Mouse (Mus musculus) effector memory CD4-positive, alpha-beta T cell, adult 7 months (primary cell): Measurements from ENCODE around the gene Chkb. TPM values are rescaled to one million over a fixed set of nuclear protein-coding genes. Genes with fewer than 3 reads are reported as not detected.

Experiments used
- polyA plus RNA-seq: library from polyadenylated mRNA; unstranded; fragments of 100-300 nt; shearing (Covaris generic); gene quantifications from one replicate; pipeline ENCODE4 v1.2.1, GENCODE M21; 2017

The Chkb gene
- polyA plus RNA-seq, result 102 TPM

DNA sequence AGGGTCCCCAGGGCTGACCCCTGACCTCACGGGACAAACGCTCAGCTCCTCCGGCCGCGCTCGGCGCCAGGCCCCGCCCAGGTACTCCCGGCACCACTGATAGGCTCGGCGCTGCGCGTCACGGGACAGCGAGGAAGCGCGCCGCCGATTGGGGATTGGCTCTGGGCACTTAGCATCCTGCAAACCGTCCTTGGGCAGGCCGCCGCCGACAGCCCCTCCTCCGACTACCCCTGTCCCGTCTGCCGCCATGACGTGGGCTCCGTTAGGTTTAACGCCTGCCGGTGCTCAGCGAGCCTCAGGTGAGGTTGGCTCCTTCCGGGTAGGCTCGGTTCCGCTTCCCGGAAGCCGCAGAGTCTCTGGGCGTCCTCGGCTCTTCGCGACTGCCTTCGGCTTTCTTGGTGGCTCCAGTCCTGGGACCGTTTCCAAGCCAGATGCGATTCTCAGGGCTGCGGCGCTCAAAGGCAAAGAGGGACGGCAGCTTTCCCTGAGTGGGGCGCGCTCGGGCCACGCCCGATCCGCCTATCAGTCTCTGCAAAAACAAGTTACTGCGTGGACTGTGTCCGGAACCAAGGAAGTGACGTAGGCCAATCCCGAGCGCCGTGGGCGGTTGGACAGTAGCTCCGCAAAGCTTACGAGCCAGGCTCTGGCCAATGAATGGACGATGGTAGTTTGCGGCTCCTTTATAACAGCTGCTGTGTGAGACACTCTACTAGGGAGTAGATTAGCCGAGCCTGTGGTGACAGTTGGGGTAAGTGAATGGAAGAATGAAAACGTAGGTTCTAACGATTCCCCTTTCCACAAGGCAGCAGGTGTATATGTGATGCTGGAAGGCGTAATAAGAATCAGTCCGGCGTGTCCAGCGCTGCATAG, at the start of gene Chkb, which contains the start of the genes C730034F03Rik and Gm44502:
Gene Chkb (minus strand): TSS at position 557 of the 870 bp plus-strand sequence.
Gene C730034F03Rik (plus strand): TSS at position 238 of the 870 bp plus-strand sequence.
Gene Gm44502 (minus strand): TSS at position 345 of the 870 bp plus-strand sequence.

DNA sequence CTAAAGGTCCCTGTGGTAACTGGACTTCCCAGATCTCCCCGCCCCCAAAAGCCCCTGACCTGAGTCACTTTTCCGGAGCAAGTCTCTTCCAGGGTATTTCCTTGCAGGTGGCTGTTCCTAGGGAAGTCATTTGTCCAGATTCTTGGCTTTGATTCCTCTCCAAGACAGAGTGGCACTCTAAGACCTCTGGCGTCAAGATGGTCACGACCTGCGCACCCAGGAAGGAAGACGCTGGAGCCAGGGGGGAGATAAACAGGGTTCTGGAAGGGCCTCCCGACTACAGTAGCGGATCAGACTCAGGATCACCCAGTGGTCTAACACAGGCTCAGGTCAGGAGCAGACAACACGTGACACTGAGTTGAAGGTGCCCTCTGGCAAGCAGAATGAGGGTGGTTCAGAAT, 47.4 kb upstream of the Chkb start, which contains the start of gene Arsa:
Gene Arsa (minus strand): TSS at position 335 of the 401 bp plus-strand sequence.

DNA sequence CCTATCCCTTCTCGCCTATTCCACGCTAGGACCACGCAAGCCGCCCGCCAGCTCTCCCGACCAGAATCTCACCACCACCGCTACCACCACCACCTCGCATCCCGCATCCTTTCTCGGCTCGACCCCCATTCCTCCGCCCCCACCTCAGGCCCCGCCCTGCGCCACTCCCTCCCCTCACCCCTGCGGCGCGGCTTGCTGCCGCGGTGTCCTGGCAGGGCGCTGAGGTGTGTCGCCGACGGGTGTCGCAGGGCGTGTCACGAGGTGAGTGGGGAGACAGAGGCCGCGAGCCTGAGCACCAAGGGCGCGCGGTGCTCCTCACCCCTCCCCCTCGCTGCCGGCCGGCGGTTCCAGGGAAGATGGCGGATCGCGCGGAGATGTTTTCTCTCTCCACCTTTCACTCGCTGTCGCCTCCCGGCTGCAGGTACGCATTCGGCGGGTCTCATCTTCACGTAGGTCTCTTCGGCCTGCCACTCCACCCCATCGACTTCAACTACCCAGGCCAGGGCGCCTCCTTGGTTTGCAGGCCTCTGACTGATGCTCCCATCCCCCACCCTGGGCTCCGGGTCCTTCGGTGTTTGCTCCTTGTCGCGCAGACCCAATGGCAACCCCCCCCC, 24.3 kb upstream of the Chkb start, which contains the start of gene Mapk8ip2:
Gene Mapk8ip2 (plus strand): TSS at position 49 of the 614 bp plus-strand sequence.

DNA sequence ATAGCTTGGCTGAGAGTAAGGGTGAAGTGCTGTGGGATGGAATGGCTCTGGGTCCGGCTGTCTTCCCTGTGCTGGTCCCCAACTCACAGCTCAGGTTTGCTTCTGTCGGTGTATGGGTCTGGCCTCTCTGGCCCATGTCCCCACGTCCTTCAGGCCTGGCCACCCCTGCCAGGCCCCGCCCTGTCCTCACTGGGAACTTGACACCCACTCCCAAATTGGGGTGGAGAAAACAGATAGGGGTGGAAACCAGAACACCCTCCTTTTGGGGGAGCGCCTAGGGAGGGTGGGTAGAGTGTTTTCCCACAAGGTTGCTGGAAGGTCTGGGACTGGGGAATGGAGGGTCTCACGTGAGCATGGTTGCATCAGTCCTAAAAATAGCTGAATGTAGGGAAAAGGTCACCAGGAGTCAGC, 4.0 kb downstream of the Chkb start, which contains the start of gene Cpt1b:
Gene Cpt1b (minus strand): TSS at position 153 of the 411 bp plus-strand sequence.

DNA sequence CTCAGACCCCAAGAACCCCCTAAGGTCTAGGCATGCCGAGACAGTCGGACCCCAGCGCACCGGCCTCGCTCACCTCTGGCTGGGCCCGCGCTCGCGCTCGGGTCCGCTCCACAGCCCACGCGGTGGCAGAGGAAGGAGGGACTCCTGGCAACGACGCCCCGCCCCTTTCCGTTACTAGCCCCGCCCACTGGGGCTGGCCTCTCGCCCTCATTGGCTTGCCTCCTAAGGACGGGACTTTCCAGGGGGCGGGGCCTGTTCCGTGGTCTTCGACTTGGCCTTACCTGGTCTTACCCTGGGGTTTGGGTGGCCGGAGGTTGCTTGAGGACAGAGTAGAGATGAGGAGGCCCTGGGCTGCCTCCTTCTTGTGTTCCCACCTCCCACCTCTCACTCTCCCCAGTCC, 19.6 kb downstream of the Chkb start, which contains the start of gene Syce3:
Gene Syce3 (minus strand): TSS at position 386 of the 400 bp plus-strand sequence.

DNA sequence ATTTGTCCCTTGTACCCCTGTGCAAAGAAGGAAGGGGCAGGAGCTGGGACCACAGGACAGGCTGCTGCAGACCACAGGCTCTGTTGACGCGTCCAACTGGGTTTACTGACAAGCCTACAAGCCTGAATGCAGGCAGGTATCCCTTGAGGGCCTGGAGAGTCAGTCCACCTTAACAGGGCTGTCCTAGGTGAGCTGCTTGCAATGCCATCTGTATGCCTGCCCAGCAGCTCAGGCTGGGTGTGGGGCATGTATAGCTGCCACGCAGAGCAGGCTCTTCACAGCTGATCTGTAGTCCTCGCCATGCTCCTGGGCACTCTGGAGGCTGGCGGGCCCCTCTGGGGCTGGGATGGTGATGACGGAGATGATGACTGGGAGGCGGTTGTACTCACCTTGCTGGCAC, 45.1 kb downstream of the Chkb start, which contains the start of gene Klhdc7b:
Gene Klhdc7b (plus strand): TSS at position 301 of the 400 bp plus-strand sequence.

DNA sequence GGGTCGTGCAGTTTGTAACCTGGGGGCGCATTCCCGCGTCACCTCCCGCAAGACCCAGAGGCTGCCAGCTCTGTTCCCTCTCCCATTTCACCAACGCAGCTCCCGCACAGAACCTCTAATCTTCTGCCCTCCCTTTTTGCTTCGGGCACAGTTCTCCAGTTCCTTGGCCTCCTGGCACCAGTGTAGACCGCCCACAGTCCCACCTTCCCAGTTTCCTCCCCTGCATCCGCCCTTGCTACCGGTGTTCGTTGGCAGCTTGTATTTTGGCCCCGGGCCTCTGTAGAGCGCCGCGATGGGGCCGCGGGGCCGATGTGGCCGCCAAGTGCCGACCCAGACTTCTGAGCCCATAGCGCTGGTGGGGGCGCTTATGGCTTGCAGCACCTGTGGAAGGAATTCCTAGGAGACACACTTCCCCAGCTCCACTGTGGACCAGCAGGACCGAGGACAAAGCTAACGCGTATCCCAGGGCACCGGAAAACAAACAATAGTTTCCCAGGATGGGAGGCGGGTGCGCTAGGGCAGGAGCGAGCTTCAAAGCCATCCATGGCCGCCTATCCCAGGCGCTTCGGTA, 50.8 kb downstream of the Chkb start, which contains the start of gene Odf3b:
Gene Odf3b (minus strand): TSS at position 452 of the 571 bp plus-strand sequence.

DNA sequence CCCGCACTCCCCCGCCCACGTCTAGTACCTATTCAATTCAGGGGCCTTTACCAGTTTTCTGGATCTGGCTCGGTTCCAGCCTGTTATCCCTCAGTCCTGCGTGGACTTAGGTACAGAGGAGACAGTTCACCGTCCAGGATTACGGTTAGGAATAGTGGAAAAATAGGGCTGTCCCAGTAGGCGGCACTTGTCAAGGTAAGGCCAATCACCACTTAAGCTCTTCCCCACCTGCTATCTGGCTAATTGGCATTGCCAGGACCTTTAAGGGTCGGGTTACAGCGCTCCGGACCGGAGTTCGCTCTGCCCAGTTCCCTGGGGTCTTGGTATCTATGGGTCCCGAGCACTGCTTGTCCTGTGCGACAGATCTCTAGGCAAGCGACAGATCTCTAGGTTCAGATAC, 52.8 kb downstream of the Chkb start, which contains the start of gene Tymp:
Gene Tymp (minus strand): TSS at position 83 of the 400 bp plus-strand sequence.

Other genes starting within 250 kb of the Chkb start
- 0.32 TPM for gene Plxnb2, start 249.1 kb downstream of the Chkb start, polyA plus RNA-seq
- gene Dennd6b, start 233.4 kb downstream of the Chkb start, polyA plus RNA-seq, result 44.6 TPM
- gene Ppp6r2, start 218.4 kb downstream of the Chkb start, polyA plus RNA-seq, result 16.7 TPM
- gene Sbf1, start 114.6 kb downstream of the Chkb start, polyA plus RNA-seq, result 99.5 TPM
- not detected for gene Adm2, start 107.2 kb downstream of the Chkb start, polyA plus RNA-seq
- 0.60 TPM for gene Miox, start 95.5 kb downstream of the Chkb start, polyA plus RNA-seq
- gene Lmf2, start 74.2 kb downstream of the Chkb start, polyA plus RNA-seq, result 42.8 TPM
- gene Ncaph2, start 74.2 kb downstream of the Chkb start, polyA plus RNA-seq, result 144 TPM
- gene Sco2, start 56.1 kb downstream of the Chkb start, polyA plus RNA-seq, result 3.4 TPM
- 1.5 TPM for gene Tymp, start 52.9 kb downstream of the Chkb start, polyA plus RNA-seq
- gene Odf3b, start 50.6 kb downstream of the Chkb start, polyA plus RNA-seq, result not detected
- not detected for gene Klhdc7b, start 45.0 kb downstream of the Chkb start, polyA plus RNA-seq
- not detected for gene Syce3, start 19.4 kb downstream of the Chkb start, polyA plus RNA-seq
- 0.37 TPM for gene Cpt1b, start 4.0 kb downstream of the Chkb start, polyA plus RNA-seq
- gene C730034F03Rik, start 319 bp downstream of the Chkb start, polyA plus RNA-seq, result 6.8 TPM
- not detected for gene Gm44502, start 212 bp downstream of the Chkb start, polyA plus RNA-seq
- gene Mapk8ip2, start 24.0 kb upstream of the Chkb start, polyA plus RNA-seq, result not detected
- gene Arsa, start 47.5 kb upstream of the Chkb start, polyA plus RNA-seq, result 13.1 TPM
- not detected for gene Shank3, start 69.7 kb upstream of the Chkb start, polyA plus RNA-seq
- gene Acr, start 138.4 kb upstream of the Chkb start, polyA plus RNA-seq, result not detected
- gene Rabl2, start 162.0 kb upstream of the Chkb start, polyA plus RNA-seq, result 0.80 TPM